Mouse (Mus musculus) T-helper 1 cell (primary cell): ENCODE measurements around the gene Ppil3.

ENCODE experiments used
- in situ Hi-C: fragments of 300-600 bp; cut with MboI, MseI; formaldehyde crosslinking; loops from one replicate; pipeline ENCODE4 v1.15.1; 2025; ENCODE audit warnings: high pct_unique_total_duplicates

The Ppil3 gene

DNA sequence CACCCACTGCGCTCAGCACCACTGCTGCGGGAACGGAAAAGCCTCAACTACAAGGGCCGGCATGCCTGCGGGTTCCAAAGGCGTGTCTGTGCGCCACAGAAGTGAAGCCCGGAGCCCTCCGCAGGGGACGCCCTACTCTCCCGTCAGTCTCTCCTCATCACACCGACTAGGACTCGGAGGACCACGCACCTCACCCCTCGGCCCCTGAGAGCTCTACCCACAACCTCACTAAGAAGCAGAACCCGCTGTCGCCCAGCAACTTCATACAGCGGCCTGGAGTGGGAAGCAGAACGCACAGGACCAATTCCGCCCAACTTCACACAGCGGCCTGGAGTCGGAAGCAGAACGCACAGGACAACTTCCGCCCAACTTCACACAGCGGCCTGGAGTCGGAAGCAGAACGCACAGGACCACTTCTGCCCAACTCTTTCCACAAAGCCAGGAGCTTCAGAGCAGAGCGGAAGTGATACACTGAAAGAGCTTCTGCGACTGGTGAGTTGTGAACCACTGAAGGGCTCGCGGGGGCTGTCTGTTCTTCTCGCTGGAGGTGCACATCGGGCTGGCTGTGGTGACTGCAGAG, at the start of gene Ppil3, which contains the start of gene Nif3l1:
Ppil3 (minus strand) TSS at position 344 of the 580 bp plus-strand sequence.
Nif3l1 (plus strand) TSS at position 9 of the 580 bp plus-strand sequence.
- in situ Hi-C loops = no loop called here

- in situ Hi-C loops = loop anchor here (10.0 kb wide), 1 partner anchor 222 kb away; no protein-coding TSS in a partner anchor
Observed at GRCm38 (mm10) chr1:58482647-58483046, 37.4 kb upstream of the Ppil3 start.

- in situ Hi-C loops = no loop called here
Observed at GRCm38 (mm10) chr1:58475662-58476061, 30.4 kb upstream of the Ppil3 start.

DNA sequence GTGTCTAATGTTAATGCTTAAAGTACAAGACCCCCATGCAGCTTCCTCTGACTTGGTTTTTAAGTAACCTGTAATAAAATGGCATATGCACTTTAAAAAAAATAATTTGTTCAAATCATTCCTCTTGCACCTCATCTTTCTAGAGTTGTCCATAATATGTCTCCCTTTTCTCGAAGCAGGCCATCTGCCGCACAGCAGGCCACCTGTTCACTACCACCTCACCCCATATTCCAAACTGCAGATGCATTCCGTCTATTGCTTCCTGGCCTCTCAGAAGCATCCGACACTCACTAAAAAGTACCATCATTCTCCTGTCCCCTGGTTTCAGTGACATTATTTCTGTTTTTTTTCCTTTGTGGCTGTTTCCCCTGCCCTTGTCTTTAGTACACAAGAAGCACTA, 20.3 kb upstream of the Ppil3 start:
- in situ Hi-C loops = loop anchor here (25.0 kb wide), 2 partner anchors 1247 to 1622 kb away; partner anchors contain the start of genes Carf and Wdr12

- in situ Hi-C loops = loop anchor here (25.0 kb wide), 2 partner anchors 1247 to 1622 kb away; partner anchors contain the start of genes Carf and Wdr12
Observed at GRCm38 (mm10) chr1:58465042-58465441, 19.8 kb upstream of the Ppil3 start.

- in situ Hi-C loops = loop anchor here (25.0 kb wide), 2 partner anchors 1248 to 1623 kb away; partner anchors contain the start of genes Carf and Wdr12
Observed at GRCm38 (mm10) chr1:58463935-58464334, 18.6 kb upstream of the Ppil3 start.

- in situ Hi-C loops = loop anchor here (25.0 kb wide), 2 partner anchors 1252 to 1627 kb away; partner anchors contain the start of genes Carf and Wdr12
Observed at GRCm38 (mm10) chr1:58460566-58460965, 15.3 kb upstream of the Ppil3 start.

- in situ Hi-C loops = loop anchor here (5.0 to 25.0 kb wide), 3 partner anchors 43 to 1628 kb away; partner anchors contain the start of genes Carf and Wdr12
Observed at GRCm38 (mm10) chr1:58458867-58459266, 13.6 kb upstream of the Ppil3 start.

DNA sequence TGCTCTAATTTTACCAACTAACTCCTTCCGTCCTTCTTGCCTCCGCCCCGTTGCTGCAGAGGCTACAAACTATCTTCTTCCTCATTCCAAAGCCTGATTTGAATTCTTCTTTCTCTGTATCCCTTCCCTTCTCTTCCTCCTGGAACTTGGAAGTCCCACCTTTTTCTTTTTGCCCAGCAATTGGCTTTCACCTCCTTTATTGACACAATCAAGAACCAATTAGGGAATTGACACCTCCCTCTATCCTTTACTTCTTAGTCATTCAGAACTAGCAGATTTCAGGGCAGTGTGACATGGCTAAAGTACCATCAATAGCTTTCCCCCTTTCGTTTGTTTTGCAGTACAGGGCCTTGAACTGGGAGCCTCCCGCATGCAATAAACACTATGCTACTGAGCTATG, 12.9 kb upstream of the Ppil3 start:
- in situ Hi-C loops = loop anchor here (5.0 to 25.0 kb wide), 3 partner anchors 44 to 1629 kb away; partner anchors contain the start of genes Carf and Wdr12

DNA sequence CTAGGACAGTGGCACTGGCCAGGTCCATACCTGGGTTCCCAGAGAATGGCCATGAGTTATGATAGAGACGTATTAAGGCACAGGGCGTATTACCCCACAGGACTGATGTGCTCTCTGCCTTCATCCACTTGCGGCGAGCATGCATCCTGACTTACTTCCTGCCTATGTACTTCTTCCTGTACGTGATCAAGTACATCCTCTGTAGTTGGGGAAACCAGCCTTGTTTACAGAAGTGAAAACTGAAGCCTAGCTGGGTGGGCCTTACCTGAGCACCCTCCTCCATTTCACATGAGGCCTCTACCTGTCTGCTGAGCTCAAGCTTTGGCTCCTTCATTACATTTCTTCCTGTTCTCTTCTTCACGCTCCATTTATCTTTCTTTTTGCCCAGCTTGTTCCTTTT, 9.0 kb upstream of the Ppil3 start:
- in situ Hi-C loops = loop anchor here (25.0 kb wide), 2 partner anchors 1258 to 1633 kb away; partner anchors contain the start of genes Carf and Wdr12

GRCm38 (mm10) chr1:58448396-58448795, 3.1 kb upstream of the Ppil3 start:
- in situ Hi-C loops = no loop called here

DNA sequence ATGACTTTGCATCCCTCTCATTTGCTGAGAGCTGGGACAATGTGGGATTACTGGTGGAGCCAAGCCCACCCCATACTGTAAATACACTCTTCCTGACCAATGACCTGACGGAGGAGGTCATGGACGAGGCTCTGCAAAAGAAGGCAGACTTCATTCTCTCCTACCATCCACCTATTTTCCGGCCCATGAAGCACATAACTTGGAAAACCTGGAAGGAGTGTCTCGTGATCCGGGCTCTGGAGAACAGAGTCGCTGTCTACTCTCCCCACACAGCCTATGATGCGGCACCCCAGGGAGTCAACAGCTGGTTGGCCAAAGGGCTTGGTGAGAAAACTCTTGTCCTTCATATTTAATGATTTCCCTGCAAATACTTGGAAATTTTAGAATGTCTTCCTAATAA, 2.5 kb upstream of the Ppil3 start:
- in situ Hi-C loops = no loop called here

DNA sequence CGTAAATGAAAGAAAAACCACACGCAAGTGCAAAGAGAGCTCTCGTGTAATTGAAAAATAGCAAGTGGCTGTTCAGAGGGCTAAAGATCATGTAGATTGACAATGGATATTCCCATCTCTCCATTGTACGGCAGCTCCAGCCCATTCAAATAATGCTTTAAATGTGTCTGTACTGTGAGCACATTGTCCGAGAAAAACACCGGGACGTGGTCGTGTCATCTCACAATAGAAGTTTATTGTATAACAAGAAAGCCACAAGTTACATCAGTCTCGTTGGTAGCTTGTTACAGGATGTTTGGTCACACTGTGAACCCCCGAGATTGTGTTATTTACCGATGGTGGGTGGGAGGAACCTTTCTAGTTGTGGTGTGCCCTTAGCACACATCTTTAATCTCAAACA, 575 bp upstream of the Ppil3 start:
- in situ Hi-C loops = no loop called here

DNA sequence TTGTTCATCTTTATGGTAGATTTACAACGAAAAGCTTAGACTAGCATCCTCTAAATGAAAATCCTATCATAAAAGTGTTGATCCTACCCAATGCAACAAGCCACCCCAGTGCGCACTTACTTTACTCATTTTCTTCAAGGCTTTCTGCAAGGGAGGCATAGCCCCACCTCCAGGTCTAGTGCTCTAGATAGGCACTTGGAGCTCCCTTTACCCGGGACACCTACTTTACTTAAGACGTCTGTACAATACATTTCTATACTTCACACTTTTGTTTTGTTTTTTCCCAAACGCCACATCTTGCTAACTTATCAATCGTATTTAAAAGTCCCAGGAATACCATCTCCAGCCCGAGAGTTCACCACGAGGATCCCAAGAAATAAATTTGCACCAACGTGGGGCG, 595 bp downstream of the Ppil3 start:
- in situ Hi-C loops = no loop called here

GRCm38 (mm10) chr1:58424551-58424950, 20.7 kb downstream of the Ppil3 start:
- in situ Hi-C loops = no loop called here

- in situ Hi-C loops = no loop called here
Observed at GRCm38 (mm10) chr1:58423371-58424248, 21.7 kb downstream of the Ppil3 start, which contains the start of gene Clk1. Clk1 (minus strand) TSS chr1:58424066.

DNA sequence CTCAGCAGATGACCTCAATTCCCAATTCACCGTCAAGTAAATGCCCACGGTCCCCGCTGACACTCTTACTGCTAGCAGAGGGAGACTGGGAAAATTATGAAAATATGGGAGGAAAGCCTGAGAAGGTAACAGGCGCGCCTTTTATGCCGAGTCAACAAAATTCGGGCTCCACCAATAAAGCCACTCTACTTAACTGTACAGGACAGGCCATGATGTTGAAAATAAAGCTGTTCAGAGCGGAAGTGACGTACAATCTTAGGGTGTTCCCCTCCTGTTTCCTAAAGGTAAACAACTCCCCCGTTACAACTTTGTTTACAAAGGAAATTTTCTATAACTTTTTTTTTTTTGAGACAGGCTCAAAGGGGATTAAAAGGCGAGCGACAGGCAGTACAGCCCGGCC, 22.4 kb downstream of the Ppil3 start:
- in situ Hi-C loops = no loop called here

DNA sequence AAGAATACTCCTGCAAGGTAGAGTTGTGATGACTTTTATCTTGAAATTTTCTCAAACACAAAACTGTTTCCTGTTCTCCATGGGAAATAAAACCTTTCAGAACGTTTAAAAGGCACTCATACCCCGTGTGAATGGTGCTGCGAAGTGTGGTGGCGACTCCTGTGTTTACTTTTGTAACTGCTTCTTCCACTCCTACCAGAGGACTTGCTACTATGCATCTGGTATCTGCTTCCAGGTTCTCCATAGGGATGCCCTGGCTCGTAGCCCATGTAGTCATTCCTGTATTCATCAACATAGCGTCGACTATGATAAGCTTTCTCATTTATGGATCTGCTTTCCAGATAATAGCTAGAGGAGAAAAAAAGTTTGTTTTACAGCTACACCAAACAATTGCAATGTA, 24.3 kb downstream of the Ppil3 start:
- in situ Hi-C loops = no loop called here

DNA sequence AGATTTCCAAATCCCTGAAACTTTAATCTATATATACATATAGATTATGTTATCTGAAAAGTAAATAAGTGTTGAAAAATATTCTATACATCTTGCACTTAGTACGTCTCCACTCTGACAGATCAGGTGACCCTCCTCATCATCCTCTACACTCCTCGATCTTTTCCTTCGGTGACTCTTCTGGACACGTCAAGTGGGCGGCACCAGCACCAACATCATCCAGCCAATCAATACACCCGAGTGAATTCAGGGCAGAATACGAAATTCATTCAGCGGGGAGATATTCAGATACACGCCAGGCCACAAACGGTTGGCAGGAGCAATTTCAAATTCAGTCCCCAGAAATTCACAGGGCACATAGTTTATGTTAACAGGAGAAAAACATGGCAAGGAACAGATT, 25.3 kb downstream of the Ppil3 start:
- in situ Hi-C loops = no loop called here

- in situ Hi-C loops = no loop called here
Observed at GRCm38 (mm10) chr1:58416048-58416447, 29.2 kb downstream of the Ppil3 start.

GRCm38 (mm10) chr1:58415442-58415841, 29.8 kb downstream of the Ppil3 start:
- in situ Hi-C loops = no loop called here

DNA sequence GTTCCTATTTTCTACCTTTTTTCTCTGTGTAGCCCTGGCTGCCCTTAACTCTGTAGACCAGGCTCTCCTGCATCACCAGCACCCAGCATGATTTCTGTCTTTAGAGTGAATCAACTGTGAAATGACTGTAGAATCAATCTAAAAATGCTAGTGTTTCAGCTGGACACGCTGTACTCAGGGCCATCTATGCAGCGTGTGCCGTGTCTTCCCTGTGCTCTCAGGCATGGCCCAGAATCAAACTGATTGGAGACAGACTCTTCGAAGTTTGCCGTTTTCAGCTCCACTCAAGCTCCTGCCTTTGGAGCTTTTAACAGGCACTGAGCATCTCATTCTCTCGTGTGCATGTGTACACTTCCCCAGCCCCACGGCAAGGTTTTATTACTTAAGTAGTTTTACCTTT, 34.5 kb downstream of the Ppil3 start:
- in situ Hi-C loops = no loop called here
